Mouse (Mus musculus) MEL (cell line): ENCODE results near the gene Ppp1r9b. TPM values are rescaled to one million over a fixed set of nuclear protein-coding genes. Genes with fewer than 3 reads are reported as not detected.

Experiments used
- DNase-seq: peaks from one replicate; pipeline ENCODE4 v3.0.0; 2011; ENCODE audit warnings: low read depth, low spot score
- H3K27ac ChIP-seq: 2 replicates; pipeline ENCODE4 v1.5.1; 2012; ENCODE audit warnings: low read depth, mild to moderate bottlenecking, control low read depth, low read length, moderate library complexity; ENCODE audit not compliant: control insufficient read depth
- H3K27me3 ChIP-seq, 2 experiments: fragments of 150-350 bp in 1 of 2; sonication (generic) in 1 of 2; 2 replicates each; pipeline ENCODE4 v1.6.1; 2012; ENCODE audit warnings: low read length in 2 of 2, mild to moderate bottlenecking in 2 of 2, improper control_type of control experiment in 1 of 2, moderate library complexity in 1 of 2; ENCODE audit not compliant: insufficient read depth in 2 of 2, control insufficient read depth in 1 of 2
- H3K36me3 ChIP-seq, 2 experiments: 2 replicates each; pipeline ENCODE4 v1.6.1; 2012 to 2014; ENCODE audit warnings: low read length in 2 of 2, improper control_type of control experiment in 1 of 2, inconsistent platforms in 1 of 2, mild to moderate bottlenecking in 1 of 2; ENCODE audit not compliant: insufficient read depth in 2 of 2, control insufficient read depth in 1 of 2
- H3K4me1 ChIP-seq, 2 experiments: fragments of 150-350 bp in 1 of 2; sonication (generic) in 1 of 2; 2 replicates each; pipeline ENCODE4 v1.6.1; 2012; ENCODE audit warnings: low read length in 2 of 2, improper control_type of control experiment in 1 of 2, mild to moderate bottlenecking in 1 of 2; ENCODE audit not compliant: insufficient read depth in 2 of 2, control insufficient read depth in 1 of 2
- H3K4me3 ChIP-seq, 2 experiments: fragments of 150-350 bp in 1 of 2; sonication (generic) in 1 of 2; 2 replicates each; pipeline ENCODE4 v1.5.1; 2012; ENCODE audit warnings: low read depth in 2 of 2, low read length in 2 of 2, mild to moderate bottlenecking in 2 of 2, moderate library complexity in 2 of 2, control low read depth in 1 of 2, improper control_type of control experiment in 1 of 2; ENCODE audit not compliant: control insufficient read depth in 1 of 2, insufficient read depth in 1 of 2
- H3K79me2 ChIP-seq: 2 replicates; pipeline ENCODE4 v1.6.1; 2012; ENCODE audit warnings: mild to moderate bottlenecking, low read length, moderate library complexity; ENCODE audit not compliant: control insufficient read depth, poor library complexity, insufficient read depth
- H3K9ac ChIP-seq: 2 replicates; pipeline ENCODE4 v1.6.1; 2012; ENCODE audit warnings: low read depth, mild to moderate bottlenecking, control low read depth, low read length, moderate library complexity; ENCODE audit not compliant: control insufficient read depth, poor library complexity, severe bottlenecking
- H3K9me3 ChIP-seq: fragments of 150-350 bp; sonication (generic); replicated peaks from 2 replicates; pipeline ENCODE4 v1.6.1; 2012; ENCODE audit warnings: mild to moderate bottlenecking, low read length, improper control_type of control experiment, moderate library complexity; ENCODE audit not compliant: insufficient read depth
- CHD1 ChIP-seq: IDR thresholded peaks from 2 replicates; pipeline ENCODE4 v1.6.1; 2012; ENCODE audit warnings: low read depth, mild to moderate bottlenecking, inconsistent platforms, low read length, improper control_type of control experiment
- ELF1 ChIP-seq: IDR thresholded peaks from 2 replicates; pipeline ENCODE4 v1.6.1; 2014; ENCODE audit warnings: low read depth, mild to moderate bottlenecking, inconsistent platforms, low read length, improper control_type of control experiment, moderate library complexity
- GABPA ChIP-seq: IDR thresholded peaks from 2 replicates; pipeline ENCODE4 v1.6.1; 2012; ENCODE audit warnings: low read depth, mild to moderate bottlenecking, inconsistent platforms, low read length, improper control_type of control experiment, moderate library complexity
- MAZ ChIP-seq: IDR thresholded peaks from 2 replicates; pipeline ENCODE4 v1.6.1; 2012; ENCODE audit warnings: low read depth, mild to moderate bottlenecking, inconsistent platforms, low read length, improper control_type of control experiment
- MXI1 ChIP-seq: IDR thresholded peaks from 2 replicates; pipeline ENCODE4 v1.6.1; 2011; ENCODE audit warnings: mild to moderate bottlenecking, low read depth, low read length, improper control_type of control experiment
- MYC ChIP-seq: IDR thresholded peaks from 2 replicates; pipeline ENCODE4 v1.6.1; 2011; ENCODE audit warnings: low read depth, mild to moderate bottlenecking, low read length, improper control_type of control experiment, moderate library complexity
- NELFE ChIP-seq: IDR thresholded peaks from 2 replicates; pipeline ENCODE4 v1.6.1; 2011; ENCODE audit warnings: low read depth, low read length, improper control_type of control experiment
- NRF1 ChIP-seq: IDR thresholded peaks from 2 replicates; pipeline ENCODE4 v1.6.1; 2014; ENCODE audit warnings: low read depth, mild to moderate bottlenecking, inconsistent platforms, low read length, improper control_type of control experiment, moderate library complexity; ENCODE audit not compliant: poor library complexity, insufficient read depth, severe bottlenecking
- POLR2A ChIP-seq, 2 experiments: IDR thresholded peaks; 2 replicates each; pipeline ENCODE4 v1.6.1; 2011 to 2012; ENCODE audit warnings: low read length in 2 of 2, mild to moderate bottlenecking in 2 of 2, control low read depth in 1 of 2, improper control_type of control experiment in 1 of 2, low read depth in 1 of 2, moderate library complexity in 1 of 2; ENCODE audit not compliant: control insufficient read depth in 1 of 2, insufficient read depth in 1 of 2, poor library complexity in 1 of 2
- POLR2AphosphoS2 ChIP-seq: IDR thresholded peaks from 2 replicates; pipeline ENCODE4 v1.6.1; 2011; ENCODE audit warnings: low read length, improper control_type of control experiment
- POLR2AphosphoS5 ChIP-seq: IDR thresholded peaks from 2 replicates; pipeline ENCODE4 v1.6.1; 2012; ENCODE audit warnings: low read depth, borderline replicate concordance, mild to moderate bottlenecking, inconsistent platforms, low read length, moderate library complexity, mixed read lengths
- RCOR1 ChIP-seq: IDR thresholded peaks from 2 replicates; pipeline ENCODE4 v1.6.1; 2012; ENCODE audit warnings: low read depth, mild to moderate bottlenecking, inconsistent platforms, low read length, improper control_type of control experiment
- USF1 ChIP-seq: IDR thresholded peaks from 2 replicates; pipeline ENCODE4 v1.6.1; 2014; ENCODE audit warnings: low read depth, mild to moderate bottlenecking, inconsistent platforms, low read length, improper control_type of control experiment, moderate library complexity
- ZMIZ1 ChIP-seq: IDR thresholded peaks from 2 replicates; pipeline ENCODE4 v1.6.1; 2012; ENCODE audit warnings: low read depth, mild to moderate bottlenecking, inconsistent platforms, low read length, improper control_type of control experiment, moderate library complexity
- polyA plus RNA-seq, 2 experiments: library from polyadenylated mRNA; stranded (reverse) in 1 of 2; unstranded in 1 of 2; fragments of >175 nt in 1 of 2; fragments of >200 nt in 1 of 2; gene quantifications; 2 replicates each; pipeline versions ENCODE4 v1.2.1 to v1.2.4; 2012; ENCODE audit warnings: low replicate concordance in 2 of 2, low read depth in 1 of 2; ENCODE audit not compliant: insufficient read length in 2 of 2, insufficient read depth in 1 of 2, missing spikeins in 1 of 2
- total RNA-seq: library from RNA; depleted of rRNA; stranded (reverse); fragments of 300-350 nt; gene quantifications from 2 replicates; pipeline ENCODE4 v1.2.3, GENCODE M21; 2012

Ppp1r9b gene
- total and polyA plus RNA-seq, 3 experiments, result 47.0 to 169 (median 150) TPM

DNA sequence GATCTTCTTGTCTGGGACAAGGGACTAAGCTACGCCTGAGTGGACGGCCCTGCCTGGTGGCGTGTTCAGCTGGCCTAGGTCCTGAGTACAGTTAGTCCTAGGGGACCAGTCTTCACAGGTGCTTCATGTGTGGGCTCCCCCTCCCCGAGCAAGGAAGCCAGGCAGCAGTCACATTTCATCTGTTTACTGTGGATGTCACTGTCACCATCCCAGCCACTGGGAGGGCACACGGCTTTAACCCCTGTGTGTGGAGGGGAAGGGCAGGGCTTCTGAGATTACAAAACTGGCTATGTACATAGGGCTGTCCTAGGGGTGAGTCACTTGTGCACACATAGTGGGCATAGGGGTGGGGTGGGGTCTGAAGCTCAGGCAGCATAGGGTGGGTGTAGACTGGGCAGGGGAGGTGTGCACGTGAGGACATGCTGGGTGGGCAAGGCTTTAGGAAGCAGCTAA, 35.3 kb downstream of the Ppp1r9b start:
- TF ChIP-seq ZMIZ1 (peak; percentile 71; the same call in 1 of the 2 replicates), MAZ (0 out of 2 replicates have a peak, but pooled peaks have one; percentile 29), MXI1 (no peak), POLR2AphosphoS2 (peak; percentile 46; the same call in 1 of the 2 replicates), POLR2AphosphoS5 (0 out of 2 replicates have a peak, but pooled peaks have one; percentile 31)

DNA sequence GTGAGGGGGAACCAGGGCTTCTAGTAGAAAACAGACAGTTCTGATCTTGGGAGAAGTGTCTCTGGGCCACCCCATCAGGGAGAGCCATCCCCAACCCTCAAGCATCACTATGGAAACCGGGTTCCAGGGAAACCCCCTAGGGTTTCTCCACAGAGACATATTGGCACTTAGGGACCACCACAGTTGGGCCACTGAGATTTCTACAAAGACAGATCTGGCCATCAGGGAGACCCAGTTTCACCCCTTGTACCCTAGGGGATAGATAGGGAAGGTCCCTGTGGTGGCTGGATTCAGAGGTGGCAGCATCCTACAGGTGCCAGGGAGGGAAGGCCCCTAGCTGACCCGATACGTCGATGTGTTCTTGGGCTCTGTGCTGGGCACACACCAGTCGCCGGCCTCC, 36.0 kb downstream of the Ppp1r9b start:
- no peaks in the 10 kb centered on the region for H3K36me3 ChIP-seq
- no peaks in the 10 kb centered on the region for H3K9me3 ChIP-seq
- H3K4me1 ChIP-seq, result no peaks in the 10 kb centered on the region
- H3K27ac ChIP-seq, result no peak overlapping the region
- no peak for DNase-seq
- no peak for TF ChIP-seq USF1
- TF ChIP-seq RCOR1, result no peak
- TF ChIP-seq NELFE, result no peak
- TF ChIP-seq CHD1, result no peak
- TF ChIP-seq ELF1, result no peak
- no peak for TF ChIP-seq POLR2A (IDR thresholded peaks at IDR 0.05; ENCODE audit: control insufficient read depth in 1 of 2, insufficient read depth in 1 of 2, low read depth in 1 of 2, low read length in 2 of 2, poor library complexity in 1 of 2)
- peak; percentile 7; the same call in 1 of the 2 replicates for TF ChIP-seq POLR2AphosphoS2
- TF ChIP-seq NRF1, result no peak
- TF ChIP-seq, all 39 proteins: peak for 1
- Histone ChIP-seq H3K79me2 (no peaks in the 10 kb centered on the region), H3K9ac (no peak overlapping the region), H3K27me3 (no peaks in the 10 kb centered on the region), H3K4me3 (no peak overlapping the region)

More for the DNA sequence above, 35.3 kb downstream of the Ppp1r9b start:
- H3K27ac ChIP-seq, result no peak overlapping the region
- no peaks in the 10 kb centered on the region for H3K27me3 ChIP-seq
- H3K79me2 ChIP-seq, result no peaks in the 10 kb centered on the region
- H3K4me1 ChIP-seq, result no peaks in the 10 kb centered on the region
- H3K9me3 ChIP-seq, result no peaks in the 10 kb centered on the region
- no peak overlapping the region for H3K4me3 ChIP-seq
- no peak for DNase-seq
- H3K36me3 ChIP-seq, result no peaks in the 10 kb centered on the region
- no peak overlapping the region for H3K9ac ChIP-seq

DNA sequence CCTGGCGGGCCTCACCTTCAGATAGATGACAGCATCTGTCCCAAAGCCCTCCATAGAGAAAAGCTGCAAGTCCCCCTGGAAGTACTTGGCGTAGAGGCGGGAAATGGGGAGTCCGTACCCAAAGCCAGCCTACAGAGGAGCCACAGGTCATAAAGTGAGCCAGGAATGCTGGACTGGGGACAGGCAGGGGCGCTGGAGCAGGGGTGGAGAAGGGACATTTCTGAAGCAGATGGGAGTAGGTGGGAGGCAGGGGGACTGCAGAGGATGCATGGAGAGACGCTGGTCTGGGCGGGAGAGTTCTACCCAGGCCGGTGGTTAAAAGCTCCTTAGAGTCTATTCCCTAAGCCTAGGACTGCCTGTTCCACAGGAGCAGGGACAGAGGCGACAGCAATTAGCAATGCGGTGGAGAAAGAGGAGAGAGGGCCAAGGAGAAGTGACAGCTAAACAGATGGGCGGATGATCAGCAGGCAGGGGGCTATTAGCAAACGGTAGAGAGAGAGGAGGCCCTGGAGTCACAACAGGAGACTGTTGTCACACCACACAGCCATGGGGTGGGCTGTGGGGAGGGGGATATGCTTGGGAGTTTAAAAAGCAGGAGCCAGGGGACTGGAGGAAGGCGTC, 37.1 kb downstream of the Ppp1r9b start:
- no peaks in the 10 kb centered on the region for H3K4me1 ChIP-seq
- H3K79me2 ChIP-seq, result no peaks in the 10 kb centered on the region
- H3K9me3 ChIP-seq, result no peaks in the 10 kb centered on the region
- H3K4me3 ChIP-seq, result no peak overlapping the region
- H3K36me3 ChIP-seq, result no peaks in the 10 kb centered on the region
- H3K27ac ChIP-seq, result no peak overlapping the region
- H3K9ac ChIP-seq, result no peak overlapping the region
- DNase-seq, result no peak
- no peaks in the 10 kb centered on the region for H3K27me3 ChIP-seq
- no peak for TF ChIP-seq MYC
- no peak for TF ChIP-seq GABPA
- no peak for TF ChIP-seq RCOR1
- no peak for TF ChIP-seq CHD1
- TF ChIP-seq, all 39 proteins: peak for 0
